Mouse (Mus musculus) lung, postnatal 10 days (tissue): Measurements from ENCODE around the gene Dnmt3a.
A peak's percentile ranks its signal among the peaks of the same experiment; 100 is the strongest.
"Not testable (repeated sequence)": the region's sequence is repeated elsewhere in the genome, so short reads cannot be mapped to it uniquely, and the experiment has no call there.

Source experiments
- DNase-seq: peaks from one replicate; pipeline ENCODE4 v3.0.0; 2021

Dnmt3a gene

GRCm38 (mm10) chr12:3930090-3930865 lies 124.5 kb downstream of the Dnmt3a start:
- DNase-seq, result not testable (repeated sequence)

GRCm38 (mm10) chr12:3942026-3942425 lies 136.2 kb downstream of the Dnmt3a start:
- no peak for DNase-seq

- DNase-seq, result no peak
Observed at GRCm38 (mm10) chr12:3944454-3945073, 138.8 kb downstream of the Dnmt3a start.

DNA sequence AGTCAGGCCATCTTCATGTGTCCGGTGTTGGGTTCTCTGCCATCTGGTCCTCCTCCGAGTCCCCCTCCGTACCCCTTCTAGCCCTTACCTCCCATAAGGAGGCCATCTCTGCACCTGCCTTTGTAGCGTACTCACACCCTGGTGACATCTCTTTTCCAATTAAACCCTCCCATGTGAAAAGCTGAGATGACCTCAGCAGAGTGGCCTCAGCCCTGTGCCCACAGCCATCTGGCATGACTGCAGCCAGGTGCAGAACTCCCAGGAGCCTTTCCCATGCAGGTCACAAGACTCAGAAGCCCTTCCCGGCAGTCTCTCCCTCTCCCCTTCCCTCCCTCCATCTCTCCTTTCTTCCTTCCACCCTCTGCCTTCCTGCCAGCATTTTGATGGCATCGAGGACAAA lies 141.7 kb downstream of the Dnmt3a start:
- no peak for DNase-seq

DNA sequence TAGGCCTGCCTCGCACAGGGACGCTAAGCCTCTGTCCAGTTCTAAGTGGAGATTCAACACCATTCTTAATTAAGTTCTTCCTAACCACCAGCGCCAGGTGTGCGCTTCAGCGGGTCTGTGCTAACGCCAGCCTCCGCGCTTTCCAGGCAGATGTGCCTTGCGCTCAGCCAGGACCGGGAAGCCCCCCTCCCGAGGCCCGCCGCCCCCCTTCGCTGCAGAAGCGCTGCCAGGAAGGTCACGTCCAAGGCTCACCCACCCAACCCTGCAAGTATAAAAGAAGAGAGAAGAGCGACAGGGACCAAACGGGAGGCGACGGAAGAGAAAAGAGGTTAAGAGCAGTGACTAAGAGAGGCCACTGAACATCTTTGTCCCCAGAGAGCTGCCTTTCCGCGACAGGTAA lies 148.8 kb downstream of the Dnmt3a start, which contains the start of gene Pomc:
TSS of gene Pomc (plus strand) at position 301 of the 400 bp plus-strand sequence.
- DNase-seq, result no peak

- DNase-seq, result no peak
Observed at GRCm38 (mm10) chr12:3955371-3955770, 149.6 kb downstream of the Dnmt3a start.

DNA sequence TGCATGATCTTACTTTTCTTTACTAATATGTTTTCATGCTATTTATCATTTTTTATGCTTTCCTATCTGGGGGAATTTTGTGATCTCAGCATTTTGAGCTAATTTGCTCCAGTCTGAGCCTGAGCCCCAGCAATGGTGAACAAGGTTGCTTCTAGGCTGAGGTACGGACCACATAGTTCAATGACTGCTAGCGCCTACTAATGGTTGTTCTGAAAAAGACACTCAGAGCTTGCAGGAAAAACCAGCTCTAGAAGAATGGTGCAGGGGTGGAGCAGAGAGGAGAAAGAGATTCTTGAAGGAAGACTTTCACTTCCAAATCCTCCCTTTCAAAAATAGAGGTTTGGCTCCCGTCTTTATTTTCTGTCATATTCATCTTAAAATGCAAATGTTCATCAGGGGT lies 150.5 kb downstream of the Dnmt3a start:
- DNase-seq, result no peak

DNA sequence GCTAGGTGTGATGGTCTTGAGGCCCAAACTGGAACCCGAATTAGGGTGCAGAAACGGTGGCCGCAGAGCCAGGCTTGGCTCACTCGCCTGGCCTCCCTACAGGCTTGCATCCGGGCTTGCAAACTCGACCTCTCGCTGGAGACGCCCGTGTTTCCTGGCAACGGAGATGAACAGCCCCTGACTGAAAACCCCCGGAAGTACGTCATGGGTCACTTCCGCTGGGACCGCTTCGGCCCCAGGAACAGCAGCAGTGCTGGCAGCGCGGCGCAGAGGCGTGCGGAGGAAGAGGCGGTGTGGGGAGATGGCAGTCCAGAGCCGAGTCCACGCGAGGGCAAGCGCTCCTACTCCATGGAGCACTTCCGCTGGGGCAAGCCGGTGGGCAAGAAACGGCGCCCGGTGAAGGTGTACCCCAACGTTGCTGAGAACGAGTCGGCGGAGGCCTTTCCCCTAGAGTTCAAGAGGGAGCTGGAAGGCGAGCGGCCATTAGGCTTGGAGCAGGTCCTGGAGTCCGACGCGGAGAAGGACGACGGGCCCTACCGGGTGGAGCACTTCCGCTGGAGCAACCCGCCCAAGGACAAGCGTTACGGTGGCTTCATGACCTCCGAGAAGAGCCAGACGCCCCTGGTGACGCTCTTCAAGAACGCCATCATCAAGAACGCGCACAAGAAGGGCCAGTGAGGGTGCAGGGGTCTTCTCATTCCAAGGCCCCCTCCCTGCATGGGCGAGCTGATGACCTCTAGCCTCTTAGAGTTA lies 154.2 kb downstream of the Dnmt3a start:
- peak; percentile 93 for DNase-seq

- no peak for DNase-seq
Observed at GRCm38 (mm10) chr12:3960553-3960952, 154.7 kb downstream of the Dnmt3a start.
